Mouse (Mus musculus): Measurements from ENCODE around the gene Ctdnep1. TPM values are rescaled to one million over a fixed set of nuclear protein-coding genes. Genes with fewer than 3 reads are reported as not detected.
"Not testable (repeated sequence)": the region's sequence is repeated elsewhere in the genome, so short reads cannot be mapped to it uniquely, and the experiment has no call there.

Ctdnep1 gene
- polyA plus RNA-seq, 1 experiment from 2014 or later: 27.1 TPM

GRCm38 (mm10) chr11:70016177-70016576 is 35.2 kb downstream of the Ctdnep1 start:
- H3K9me3 ChIP-seq; H3K27me3 ChIP-seq; H3K9ac ChIP-seq; H3K27ac ChIP-seq (replicated peaks); H3K4me3 ChIP-seq; H3K4me2 ChIP-seq; ATAC-seq (ENCODE audit: low FRiP score, low read depth): not testable (repeated sequence)
- Histone ChIP-seq H3K36me3 (peaks cover 20% of the 10 kb centered on the region), H3K4me1 (replicated peaks) (peaks cover 55% of the 10 kb centered on the region)
- 78% methylated on average over 2 of the region's 2 CpGs for WGBS

GRCm38 (mm10) chr11:70016669-70017068 is 35.7 kb downstream of the Ctdnep1 start, which contains the start of gene Dlg4:
Gene Dlg4 (plus strand): TSS chr11:70016942.
- WGBS: 79% methylated on average over 3 of the region's 3 CpGs

GRCm38 (mm10) chr11:70017199-70017767 is 36.3 kb downstream of the Ctdnep1 start:
- H3K4me1 ChIP-seq (replicated peaks): peaks cover 61% of the 10 kb centered on the region

More at GRCm38 (mm10) chr11:70016669-70017068, 35.7 kb downstream of the Ctdnep1 start, which contains the start of gene Dlg4:
- no peaks in the 10 kb centered on the region for H3K9me3 ChIP-seq
- H3K9ac ChIP-seq: peak within 1 kb of the TSS; percentile 86
- peaks cover 15% of the 10 kb centered on the region for H3K36me3 ChIP-seq
- H3K4me1 ChIP-seq (replicated peaks): peaks cover 55% of the 10 kb centered on the region
- H3K4me2 ChIP-seq: peak within 1 kb of the TSS; percentile 89
- H3K4me3 ChIP-seq: peak within 1 kb of the TSS; percentile 54
- ATAC-seq (ENCODE audit: low FRiP score, low read depth): no peak
- H3K27ac ChIP-seq (replicated peaks): peak within 1 kb of the TSS; percentile 94
- no peaks in the 10 kb centered on the region for H3K27me3 ChIP-seq

GRCm38 (mm10) chr11:70018131-70018990 is 37.4 kb downstream of the Ctdnep1 start:
- peak overlapping the region; percentile 89 for H3K4me2 ChIP-seq
- no peaks in the 10 kb centered on the region for H3K9me3 ChIP-seq
- WGBS: 2% methylated on average over 21 of the region's 25 CpGs
- no peaks in the 10 kb centered on the region for H3K27me3 ChIP-seq
- H3K4me3 ChIP-seq: peak overlapping the region; percentile 54
- no peaks in the 10 kb centered on the region for H3K36me3 ChIP-seq
- peak overlapping the region; percentile 94 for H3K27ac ChIP-seq (replicated peaks)
- peaks cover 72% of the 10 kb centered on the region for H3K4me1 ChIP-seq (replicated peaks)
- no peak for ATAC-seq (ENCODE audit: low FRiP score, low read depth)
- H3K9ac ChIP-seq: peak overlapping the region; percentile 86

More at GRCm38 (mm10) chr11:70017199-70017767, 36.3 kb downstream of the Ctdnep1 start:
- 46% methylated on average over 7 of the region's 7 CpGs for WGBS
- Histone ChIP-seq H3K4me2 (peak overlapping the region; percentile 89), H3K27ac (replicated peaks) (peak overlapping the region; percentile 94), H3K9me3 (no peaks in the 10 kb centered on the region), H3K4me3 (peak overlapping the region; percentile 54), H3K9ac (peak overlapping the region; percentile 86; the same call in 1 of the 2 replicates), H3K36me3 (peaks cover 10% of the 10 kb centered on the region), H3K27me3 (no peaks in the 10 kb centered on the region)
- no peak for ATAC-seq (ENCODE audit: low FRiP score, low read depth)

GRCm38 (mm10) chr11:70019495-70020021 is 38.6 kb downstream of the Ctdnep1 start:
- Histone ChIP-seq H3K4me3 (peak overlapping the region; percentile 54), H3K4me1 (replicated peaks) (peaks cover 75% of the 10 kb centered on the region), H3K36me3 (no peaks in the 10 kb centered on the region), H3K27me3 (no peaks in the 10 kb centered on the region), H3K27ac (replicated peaks) (peak overlapping the region; percentile 94), H3K4me2 (peak overlapping the region; percentile 89), H3K9ac (peak overlapping the region; percentile 86), H3K9me3 (no peaks in the 10 kb centered on the region)
- no peak for ATAC-seq (ENCODE audit: low FRiP score, low read depth)
- 8% methylated on average over 2 of the region's 2 CpGs for WGBS

- H3K9me3 ChIP-seq: no peaks in the 10 kb centered on the region
- peak overlapping the region; percentile 89 for H3K4me2 ChIP-seq
- peaks cover 76% of the 10 kb centered on the region for H3K4me1 ChIP-seq (replicated peaks)
- peak overlapping the region; percentile 54 for H3K4me3 ChIP-seq
- H3K27ac ChIP-seq (replicated peaks): peak overlapping the region; percentile 94
- 21% methylated on average over 7 of the region's 8 CpGs for WGBS
- peak overlapping the region; percentile 26 for H3K9ac ChIP-seq
- H3K27me3 ChIP-seq: no peaks in the 10 kb centered on the region
- ATAC-seq (ENCODE audit: low FRiP score, low read depth): no peak
- H3K36me3 ChIP-seq: no peaks in the 10 kb centered on the region
Observed at GRCm38 (mm10) chr11:70020022-70020631, 39.2 kb downstream of the Ctdnep1 start.

GRCm38 (mm10) chr11:70020731-70021263 is 39.8 kb downstream of the Ctdnep1 start:
- no peaks in the 10 kb centered on the region for H3K36me3 ChIP-seq
- H3K27me3 ChIP-seq: no peaks in the 10 kb centered on the region
- peak; percentile 68 for ATAC-seq (ENCODE audit: low FRiP score, low read depth)
- peak overlapping the region; percentile 94 for H3K27ac ChIP-seq (replicated peaks)
- H3K4me1 ChIP-seq (replicated peaks): peaks cover 79% of the 10 kb centered on the region
- peak overlapping the region; percentile 26 for H3K9ac ChIP-seq
- H3K4me3 ChIP-seq: peak overlapping the region; percentile 54
- WGBS: under 1% methylated on average over 8 of the region's 8 CpGs
- H3K9me3 ChIP-seq: no peaks in the 10 kb centered on the region
- H3K4me2 ChIP-seq: peak overlapping the region; percentile 89

- Histone ChIP-seq H3K36me3 (no peaks in the 10 kb centered on the region), H3K4me3 (peak overlapping the region; percentile 54), H3K9ac (peak overlapping the region; percentile 26), H3K27me3 (no peaks in the 10 kb centered on the region), H3K9me3 (no peaks in the 10 kb centered on the region), H3K4me2 (peak overlapping the region; percentile 89), H3K27ac (replicated peaks) (peak overlapping the region; percentile 94), H3K4me1 (replicated peaks) (peaks cover 86% of the 10 kb centered on the region)
- ATAC-seq (ENCODE audit: low FRiP score, low read depth): peak; percentile 73
- under 1% methylated on average over 40 of the region's 40 CpGs for WGBS
Observed at GRCm38 (mm10) chr11:70021264-70022132, 40.5 kb downstream of the Ctdnep1 start.

- ATAC-seq (ENCODE audit: low FRiP score, low read depth): no peak
- peaks cover 94% of the 10 kb centered on the region for H3K4me1 ChIP-seq (replicated peaks)
- peak overlapping the region; percentile 59 for H3K4me2 ChIP-seq
- WGBS: 4% methylated on average over 23 of the region's 29 CpGs
- H3K9ac ChIP-seq: peak overlapping the region; percentile 47
- no peaks in the 10 kb centered on the region for H3K9me3 ChIP-seq
- H3K4me3 ChIP-seq: peak overlapping the region; percentile 41
- H3K27me3 ChIP-seq: no peaks in the 10 kb centered on the region
- no peaks in the 10 kb centered on the region for H3K36me3 ChIP-seq
- peak overlapping the region; percentile 64 for H3K27ac ChIP-seq (replicated peaks)
Observed at GRCm38 (mm10) chr11:70023481-70024150, 42.7 kb downstream of the Ctdnep1 start.

GRCm38 (mm10) chr11:70024151-70024514 is 43.2 kb downstream of the Ctdnep1 start:
- Histone ChIP-seq H3K27ac (replicated peaks) (peak overlapping the region; percentile 64), H3K4me1 (replicated peaks) (peaks cover 95% of the 10 kb centered on the region), H3K4me3 (peak overlapping the region; percentile 41), H3K36me3 (no peaks in the 10 kb centered on the region), H3K4me2 (peak overlapping the region; percentile 59), H3K27me3 (no peaks in the 10 kb centered on the region), H3K9ac (peak overlapping the region; percentile 47), H3K9me3 (no peaks in the 10 kb centered on the region)
- 9% methylated on average over 6 of the region's 6 CpGs for WGBS
- ATAC-seq (ENCODE audit: low FRiP score, low read depth): no peak

Data from hindbrain, embryonic 15.5 days (tissue).